Mouse (Mus musculus) MEL (cell line): ENCODE measurements around the gene Phospho2. TPM values are rescaled to one million over a fixed set of nuclear protein-coding genes. Genes with fewer than 3 reads are reported as not detected.

ENCODE experiments used
- DNase-seq: peaks from one replicate; pipeline ENCODE4 v3.0.0; 2011; ENCODE audit warnings: low read depth, low spot score
- H3K27ac ChIP-seq: 2 replicates; pipeline ENCODE4 v1.5.1; 2012; ENCODE audit warnings: low read depth, mild to moderate bottlenecking, control low read depth, low read length, moderate library complexity; ENCODE audit not compliant: control insufficient read depth
- H3K27me3 ChIP-seq, 2 experiments: fragments of 150-350 bp in 1 of 2; sonication (generic) in 1 of 2; 2 replicates each; pipeline ENCODE4 v1.6.1; 2012; ENCODE audit warnings: low read length in 2 of 2, mild to moderate bottlenecking in 2 of 2, improper control_type of control experiment in 1 of 2, moderate library complexity in 1 of 2; ENCODE audit not compliant: insufficient read depth in 2 of 2, control insufficient read depth in 1 of 2
- H3K36me3 ChIP-seq, 2 experiments: 2 replicates each; pipeline ENCODE4 v1.6.1; 2012 to 2014; ENCODE audit warnings: low read length in 2 of 2, improper control_type of control experiment in 1 of 2, inconsistent platforms in 1 of 2, mild to moderate bottlenecking in 1 of 2; ENCODE audit not compliant: insufficient read depth in 2 of 2, control insufficient read depth in 1 of 2
- H3K4me1 ChIP-seq, 2 experiments: fragments of 150-350 bp in 1 of 2; sonication (generic) in 1 of 2; 2 replicates each; pipeline ENCODE4 v1.6.1; 2012; ENCODE audit warnings: low read length in 2 of 2, improper control_type of control experiment in 1 of 2, mild to moderate bottlenecking in 1 of 2; ENCODE audit not compliant: insufficient read depth in 2 of 2, control insufficient read depth in 1 of 2
- H3K4me3 ChIP-seq, 2 experiments: fragments of 150-350 bp in 1 of 2; sonication (generic) in 1 of 2; 2 replicates each; pipeline ENCODE4 v1.5.1; 2012; ENCODE audit warnings: low read depth in 2 of 2, low read length in 2 of 2, mild to moderate bottlenecking in 2 of 2, moderate library complexity in 2 of 2, control low read depth in 1 of 2, improper control_type of control experiment in 1 of 2; ENCODE audit not compliant: control insufficient read depth in 1 of 2, insufficient read depth in 1 of 2
- H3K79me2 ChIP-seq: 2 replicates; pipeline ENCODE4 v1.6.1; 2012; ENCODE audit warnings: mild to moderate bottlenecking, low read length, moderate library complexity; ENCODE audit not compliant: control insufficient read depth, poor library complexity, insufficient read depth
- H3K9ac ChIP-seq: 2 replicates; pipeline ENCODE4 v1.6.1; 2012; ENCODE audit warnings: low read depth, mild to moderate bottlenecking, control low read depth, low read length, moderate library complexity; ENCODE audit not compliant: control insufficient read depth, poor library complexity, severe bottlenecking
- H3K9me3 ChIP-seq: fragments of 150-350 bp; sonication (generic); replicated peaks from 2 replicates; pipeline ENCODE4 v1.6.1; 2012; ENCODE audit warnings: mild to moderate bottlenecking, low read length, improper control_type of control experiment, moderate library complexity; ENCODE audit not compliant: insufficient read depth
- BHLHE40 ChIP-seq: IDR thresholded peaks from 2 replicates; pipeline ENCODE4 v1.6.1; 2012; ENCODE audit warnings: low read depth, mild to moderate bottlenecking, inconsistent platforms, low read length, improper control_type of control experiment, borderline replicate concordance
- CHD1 ChIP-seq: IDR thresholded peaks from 2 replicates; pipeline ENCODE4 v1.6.1; 2012; ENCODE audit warnings: low read depth, mild to moderate bottlenecking, inconsistent platforms, low read length, improper control_type of control experiment
- CHD2 ChIP-seq: IDR thresholded peaks from 2 replicates; pipeline ENCODE4 v1.6.1; 2011; ENCODE audit warnings: low read length, improper control_type of control experiment
- CTCF ChIP-seq, 3 experiments: IDR thresholded peaks in 2 of 3; conservative IDR thresholded peaks in 1 of 3; 2 replicates each; pipeline ENCODE4 v1.5.1; 2011 to 2012; ENCODE audit warnings: low read length in 3 of 3, low read depth in 2 of 3, mild to moderate bottlenecking in 2 of 3, improper control_type of control experiment in 1 of 3, inconsistent platforms in 1 of 3, mixed read lengths in 1 of 3, moderate library complexity in 1 of 3; ENCODE audit not compliant: control insufficient read depth in 1 of 3, insufficient read depth in 1 of 3, poor library complexity in 1 of 3, severe bottlenecking in 1 of 3
- E2F4 ChIP-seq: IDR thresholded peaks from 2 replicates; pipeline ENCODE4 v1.6.1; 2011; ENCODE audit warnings: low read depth, low read length, improper control_type of control experiment, borderline replicate concordance
- ELF1 ChIP-seq: IDR thresholded peaks from 2 replicates; pipeline ENCODE4 v1.6.1; 2014; ENCODE audit warnings: low read depth, mild to moderate bottlenecking, inconsistent platforms, low read length, improper control_type of control experiment, moderate library complexity
- EP300 ChIP-seq, 2 experiments: IDR thresholded peaks; 2 replicates each; pipeline ENCODE4 v1.6.1; 2011; ENCODE audit warnings: improper control_type of control experiment in 2 of 2, low read length in 2 of 2, low read depth in 1 of 2, mild to moderate bottlenecking in 1 of 2
- ETS1 ChIP-seq: IDR thresholded peaks from 2 replicates; pipeline ENCODE4 v1.6.1; 2012; ENCODE audit warnings: low read depth, mild to moderate bottlenecking, inconsistent platforms, low read length, improper control_type of control experiment, moderate library complexity
- GABPA ChIP-seq: IDR thresholded peaks from 2 replicates; pipeline ENCODE4 v1.6.1; 2012; ENCODE audit warnings: low read depth, mild to moderate bottlenecking, inconsistent platforms, low read length, improper control_type of control experiment, moderate library complexity
- GATA1 ChIP-seq: IDR thresholded peaks from 2 replicates; pipeline ENCODE4 v1.6.1; 2011; ENCODE audit warnings: low read depth, low read length, improper control_type of control experiment
- HCFC1 ChIP-seq: IDR thresholded peaks from 2 replicates; pipeline ENCODE4 v1.6.1; 2012; ENCODE audit warnings: low read depth, mild to moderate bottlenecking, inconsistent platforms, low read length, improper control_type of control experiment, moderate library complexity
- KAT2A ChIP-seq: conservative IDR thresholded peaks from 2 replicates; pipeline ENCODE4 v1.6.1; 2012; ENCODE audit warnings: low read depth, low read length, improper control_type of control experiment, inconsistent platforms
- MAFK ChIP-seq: IDR thresholded peaks from 2 replicates; pipeline ENCODE4 v1.6.1; 2011; ENCODE audit warnings: low read depth, mild to moderate bottlenecking, low read length, improper control_type of control experiment, borderline replicate concordance
- MAZ ChIP-seq: IDR thresholded peaks from 2 replicates; pipeline ENCODE4 v1.6.1; 2012; ENCODE audit warnings: low read depth, mild to moderate bottlenecking, inconsistent platforms, low read length, improper control_type of control experiment
- MEF2A ChIP-seq: IDR thresholded peaks from 2 replicates; pipeline ENCODE4 v1.6.1; 2014; ENCODE audit warnings: low read depth, mild to moderate bottlenecking, inconsistent platforms, low read length, improper control_type of control experiment; ENCODE audit not compliant: poor library complexity, insufficient replicate concordance, severe bottlenecking; ENCODE audit errors: extremely low read depth
- MYB ChIP-seq: IDR thresholded peaks from 2 replicates; pipeline ENCODE4 v1.6.1; 2011; ENCODE audit warnings: mild to moderate bottlenecking, low read depth, low read length, improper control_type of control experiment
- MYC ChIP-seq: IDR thresholded peaks from 2 replicates; pipeline ENCODE4 v1.6.1; 2011; ENCODE audit warnings: low read depth, mild to moderate bottlenecking, low read length, improper control_type of control experiment, moderate library complexity
- NELFE ChIP-seq: IDR thresholded peaks from 2 replicates; pipeline ENCODE4 v1.6.1; 2011; ENCODE audit warnings: low read depth, low read length, improper control_type of control experiment
- POLR2A ChIP-seq, 2 experiments: IDR thresholded peaks; 2 replicates each; pipeline ENCODE4 v1.6.1; 2011 to 2012; ENCODE audit warnings: low read length in 2 of 2, mild to moderate bottlenecking in 2 of 2, control low read depth in 1 of 2, improper control_type of control experiment in 1 of 2, low read depth in 1 of 2, moderate library complexity in 1 of 2; ENCODE audit not compliant: control insufficient read depth in 1 of 2, insufficient read depth in 1 of 2, poor library complexity in 1 of 2
- POLR2AphosphoS2 ChIP-seq: IDR thresholded peaks from 2 replicates; pipeline ENCODE4 v1.6.1; 2011; ENCODE audit warnings: low read length, improper control_type of control experiment
- POLR2AphosphoS5 ChIP-seq: IDR thresholded peaks from 2 replicates; pipeline ENCODE4 v1.6.1; 2012; ENCODE audit warnings: low read depth, borderline replicate concordance, mild to moderate bottlenecking, inconsistent platforms, low read length, moderate library complexity, mixed read lengths
- RAD21 ChIP-seq: IDR thresholded peaks from 2 replicates; pipeline ENCODE4 v1.6.1; 2011; ENCODE audit warnings: mild to moderate bottlenecking, low read depth, low read length, improper control_type of control experiment
- RCOR1 ChIP-seq: IDR thresholded peaks from 2 replicates; pipeline ENCODE4 v1.6.1; 2012; ENCODE audit warnings: low read depth, mild to moderate bottlenecking, inconsistent platforms, low read length, improper control_type of control experiment
- SIN3A ChIP-seq: IDR thresholded peaks from 2 replicates; pipeline ENCODE4 v1.6.1; 2012; ENCODE audit warnings: low read length, improper control_type of control experiment, inconsistent platforms
- TAL1 ChIP-seq: IDR thresholded peaks from 2 replicates; pipeline ENCODE4 v1.6.1; 2012; ENCODE audit warnings: mild to moderate bottlenecking, inconsistent platforms, low read length, moderate library complexity, mixed read lengths
- TBP ChIP-seq: IDR thresholded peaks from 2 replicates; pipeline ENCODE4 v1.8.0; 2011; ENCODE audit warnings: low read depth, low read length, improper control_type of control experiment
- TCF12 ChIP-seq: IDR thresholded peaks from 2 replicates; pipeline ENCODE4 v1.6.1; 2014; ENCODE audit warnings: low read depth, mild to moderate bottlenecking, inconsistent platforms, low read length, improper control_type of control experiment, moderate library complexity
- UBTF ChIP-seq: IDR thresholded peaks from 2 replicates; pipeline ENCODE4 v1.6.1; 2012; ENCODE audit warnings: low read depth, mild to moderate bottlenecking, inconsistent platforms, low read length, improper control_type of control experiment, moderate library complexity, borderline replicate concordance; ENCODE audit not compliant: insufficient read depth
- USF1 ChIP-seq: IDR thresholded peaks from 2 replicates; pipeline ENCODE4 v1.6.1; 2014; ENCODE audit warnings: low read depth, mild to moderate bottlenecking, inconsistent platforms, low read length, improper control_type of control experiment, moderate library complexity
- USF2 ChIP-seq, 2 experiments: IDR thresholded peaks; 2 replicates each; pipeline ENCODE4 v1.6.1; 2011 to 2012; ENCODE audit warnings: improper control_type of control experiment in 2 of 2, low read length in 2 of 2, borderline replicate concordance in 1 of 2, inconsistent platforms in 1 of 2, low read depth in 1 of 2, mild to moderate bottlenecking in 1 of 2; ENCODE audit not compliant: insufficient read depth in 1 of 2
- ZC3H11A ChIP-seq: IDR thresholded peaks from 2 replicates; pipeline ENCODE4 v1.6.1; 2012; ENCODE audit warnings: low read depth, mild to moderate bottlenecking, inconsistent platforms, low read length, improper control_type of control experiment
- ZKSCAN1 ChIP-seq: IDR thresholded peaks from 2 replicates; pipeline ENCODE4 v1.6.1; 2012; ENCODE audit warnings: low read depth, mild to moderate bottlenecking, inconsistent platforms, low read length, improper control_type of control experiment, moderate library complexity
- ZMIZ1 ChIP-seq: IDR thresholded peaks from 2 replicates; pipeline ENCODE4 v1.6.1; 2012; ENCODE audit warnings: low read depth, mild to moderate bottlenecking, inconsistent platforms, low read length, improper control_type of control experiment, moderate library complexity
- ZNF384 ChIP-seq: IDR thresholded peaks from 2 replicates; pipeline ENCODE4 v1.6.1; 2012; ENCODE audit warnings: low read depth, mild to moderate bottlenecking, inconsistent platforms, low read length, improper control_type of control experiment
- polyA plus RNA-seq, 2 experiments: library from polyadenylated mRNA; stranded (reverse) in 1 of 2; unstranded in 1 of 2; fragments of >175 nt in 1 of 2; fragments of >200 nt in 1 of 2; gene quantifications; 2 replicates each; pipeline versions ENCODE4 v1.2.1 to v1.2.4; 2012; ENCODE audit warnings: low replicate concordance in 2 of 2, low read depth in 1 of 2; ENCODE audit not compliant: insufficient read length in 2 of 2, insufficient read depth in 1 of 2, missing spikeins in 1 of 2
- total RNA-seq: library from RNA; depleted of rRNA; stranded (reverse); fragments of 300-350 nt; gene quantifications from 2 replicates; pipeline ENCODE4 v1.2.3, GENCODE M21; 2012

Gene Phospho2
- total and polyA plus RNA-seq, 3 experiments = 11.8 to 13.2 TPM; not detected in 1

GRCm38 (mm10) chr2:69773331-69773730 lies 16.1 kb upstream of the Phospho2 start (continued):
- no peak for TF ChIP-seq MEF2A
- TF ChIP-seq, all 39 proteins: peak for 0

- H3K27ac ChIP-seq = peak overlapping the region; percentile 76
- H3K9ac ChIP-seq = peak overlapping the region; percentile 62
Measured at GRCm38 (mm10) chr2:69777985-69778835, 11.2 kb upstream of the Phospho2 start.

GRCm38 (mm10) chr2:69778836-69779177 lies 10.6 kb upstream of the Phospho2 start:
- DNase-seq = peak; percentile 88
- H3K4me3 ChIP-seq = peak overlapping the region; percentile 52 to 64
- H3K36me3 ChIP-seq = peaks cover 0 to 4% of the 10 kb centered on the region in 2 experiments; a peak in 1 of 4 replicates
- H3K4me1 ChIP-seq = peaks cover 5 to 9% of the 10 kb centered on the region in 2 experiments; a peak in 3 of 4 replicates
- H3K9me3 ChIP-seq = no peaks in the 10 kb centered on the region
- H3K27me3 ChIP-seq = no peaks in the 10 kb centered on the region
- H3K27ac ChIP-seq = peak overlapping the region; percentile 76
- peak overlapping the region; percentile 62 for H3K9ac ChIP-seq
- no peaks in the 10 kb centered on the region; the same call in 1 of the 2 replicates for H3K79me2 ChIP-seq
- TF ChIP-seq MAFK (no peak), KAT2A (no peak), ETS1 (no peak), CTCF (IDR thresholded peaks at IDR 0.05 in 2 of 3, conservative IDR thresholded peaks at IDR 0.05 in 1 of 3; ENCODE audit: control insufficient read depth in 1 of 3, insufficient read depth in 1 of 3, low read depth in 2 of 3, low read length in 3 of 3, poor library complexity in 1 of 3, severe bottlenecking in 1 of 3) (peak; percentile 52 to 66 (median 54)), GATA1 (0 out of 2 replicates have a peak, but pooled peaks have one; percentile 4), SIN3A (no peak), HCFC1 (0 out of 2 replicates have a peak, but pooled peaks have one; percentile 54), CHD2 (no peak), ZNF384 (peak; percentile 57), ZC3H11A (peak; percentile 53; the same call in 1 of the 2 replicates), TAL1 (no peak), GABPA (no peak), RAD21 (peak; percentile 51), MYB (no peak)

More at GRCm38 (mm10) chr2:69777985-69778835, 11.2 kb upstream of the Phospho2 start:
- Histone ChIP-seq H3K27me3 (no peaks in the 10 kb centered on the region), H3K36me3 (peaks cover 0 to 4% of the 10 kb centered on the region in 2 experiments; a peak in 1 of 4 replicates), H3K79me2 (no peaks in the 10 kb centered on the region; the same call in 1 of the 2 replicates), H3K4me1 (peaks cover 5 to 9% of the 10 kb centered on the region in 2 experiments; a peak in 3 of 4 replicates), H3K9me3 (no peaks in the 10 kb centered on the region), H3K4me3 (peak overlapping the region; percentile 52 to 64)
- TF ChIP-seq BHLHE40 (no peak), TCF12 (peak; percentile 4; the same call in 1 of the 2 replicates), CHD1 (no peak), RCOR1 (no peak), ZKSCAN1 (no peak), MEF2A (no peak), GATA1 (0 out of 2 replicates have a peak, but pooled peaks have one; percentile 23), UBTF (0 out of 2 replicates have a peak, but pooled peaks have one; percentile 61), CHD2 (no peak), ZC3H11A (no peak), TBP (peak; percentile 96), ZMIZ1 (no peak), EP300 (IDR thresholded peaks at IDR 0.05; ENCODE audit: low read depth in 1 of 2, low read length in 2 of 2) (peak in 1 of 2 experiments; percentile 40; a peak in 1 of 4 replicates), ELF1 (peak; percentile 45; the same call in 1 of the 2 replicates), USF2 (IDR thresholded peaks at IDR 0.05; ENCODE audit: borderline replicate concordance in 1 of 2, insufficient read depth in 1 of 2, low read depth in 1 of 2, low read length in 2 of 2) (no peak), POLR2AphosphoS5 (no peak; the same call in 1 of the 2 replicates), MYC (no peak), CTCF (IDR thresholded peaks at IDR 0.05 in 2 of 3, conservative IDR thresholded peaks at IDR 0.05 in 1 of 3; ENCODE audit: control insufficient read depth in 1 of 3, insufficient read depth in 1 of 3, low read depth in 2 of 3, low read length in 3 of 3, poor library complexity in 1 of 3, severe bottlenecking in 1 of 3) (peak in 2 of 3 experiments; percentile 13 to 25; a peak in 3 of 6 replicates), POLR2AphosphoS2 (no peak), NELFE (peak; percentile 32; the same call in 1 of the 2 replicates), ZNF384 (peak; percentile 88), SIN3A (peak; percentile 21; the same call in 1 of the 2 replicates), MAFK (no peak), E2F4 (no peak), POLR2A (IDR thresholded peaks at IDR 0.05; ENCODE audit: control insufficient read depth in 1 of 2, insufficient read depth in 1 of 2, low read depth in 1 of 2, low read length in 2 of 2, poor library complexity in 1 of 2) (peak in 1 of 2 experiments; percentile 34; a peak in 2 of 4 replicates), MAZ (no peak), USF1 (no peak)
- peak; percentile 85 for DNase-seq
